Mouse (Mus musculus) liver, embryonic 14.5 days (tissue): ENCODE data around the gene Mon1a. TPM values are rescaled to one million over a fixed set of nuclear protein-coding genes. Genes with fewer than 3 reads are reported as not detected.
A peak's percentile ranks its signal among the peaks of the same experiment; 100 is the strongest.

ENCODE experiments used
- ATAC-seq: fragments of 200-750 bp; cut with Nextera tagmentation; 2 replicates; pipeline ENCODE4 v1.8.0; 2017; ENCODE audit warnings: moderate number of reproducible peaks, mild to moderate bottlenecking, moderate library complexity; ENCODE audit not compliant: insufficient read depth
- DNase-seq, 3 experiments: peaks; one replicate each; pipeline ENCODE4 v3.0.0-alpha.2; 2012 to 2013; ENCODE audit warnings: low read depth in 3 of 3, low spot score in 3 of 3
- H3K27ac ChIP-seq: fragments of 300-500 bp; sonication (generic); 2 replicates; pipeline ENCODE4 v1.5.1; 2014; ENCODE audit warnings: moderate library complexity, mild to moderate bottlenecking, control low read depth, inconsistent platforms
- H3K27me3 ChIP-seq: fragments of 300-500 bp; sonication (generic); 2 replicates; pipeline ENCODE4 v1.6.1; 2014; ENCODE audit warnings: mild to moderate bottlenecking, low read length, moderate library complexity; ENCODE audit not compliant: control insufficient read depth, insufficient read depth
- H3K36me3 ChIP-seq: fragments of 300-500 bp; sonication (generic); replicated peaks from 2 replicates; pipeline ENCODE4 v1.6.1; 2014; ENCODE audit warnings: low read depth; ENCODE audit not compliant: control insufficient read depth, insufficient read depth
- H3K4me1 ChIP-seq, 2 experiments: fragments of 200-500 bp in 1 of 2; fragments of 300-500 bp in 1 of 2; sonication (generic) in 1 of 2; replicated peaks; 2 replicates each; pipeline ENCODE4 v1.6.1; 2012 to 2014; ENCODE audit warnings: antibody characterized with exemption in 1 of 2, inconsistent platforms in 1 of 2, low read length in 1 of 2; ENCODE audit not compliant: control insufficient read depth in 2 of 2, insufficient read depth in 2 of 2
- H3K4me2 ChIP-seq: fragments of 300-500 bp; sonication (generic); 2 replicates; pipeline ENCODE4 v1.6.1; 2014; ENCODE audit warnings: low read depth, mild to moderate bottlenecking, control low read depth, moderate library complexity
- H3K4me3 ChIP-seq, 2 experiments: fragments of 200-500 bp in 1 of 2; fragments of 300-500 bp in 1 of 2; sonication (generic) in 1 of 2; 2 replicates each; pipeline ENCODE4 v1.5.1; 2012 to 2014; ENCODE audit warnings: low read depth in 2 of 2, low read length in 2 of 2, mild to moderate bottlenecking in 2 of 2, control low read depth in 1 of 2, inconsistent platforms in 1 of 2, moderate library complexity in 1 of 2; ENCODE audit not compliant: insufficient read depth in 1 of 2
- H3K9ac ChIP-seq: fragments of 300-500 bp; sonication (generic); replicated peaks from 2 replicates; pipeline ENCODE4 v1.6.1; 2014; ENCODE audit warnings: mild to moderate bottlenecking, control low read depth, moderate library complexity
- H3K9me3 ChIP-seq: fragments of 300-500 bp; sonication (generic); 2 replicates; pipeline ENCODE4 v1.6.1; 2016; ENCODE audit warnings: low read length, mixed read lengths; ENCODE audit not compliant: control insufficient read depth
- CTCF ChIP-seq: IDR thresholded peaks from 2 replicates; pipeline ENCODE4 v1.5.1; 2016; ENCODE audit warnings: antibody characterized with exemption, low read depth, control low read depth
- EP300 ChIP-seq: IDR thresholded peaks from 2 replicates; pipeline ENCODE4 v1.6.1; 2016; ENCODE audit warnings: antibody characterized with exemption, low read depth
- WGBS: fragments of 180-500 bp; shearing (Covaris S2); extraction: QIAGEN DNeasy Blood & Tissue Kit; methylation state at CpG from one replicate; pipeline ENCODE4 v1.1.7; 2014; ENCODE audit not compliant: insufficient replicate concordance; 5-methylcytosine and 5-hydroxymethylcytosine counted together
- polyA plus RNA-seq, 2 experiments: library from polyadenylated mRNA; depleted of rRNA in 1 of 2; stranded (reverse) in 1 of 2; unstranded in 1 of 2; fragments of >200 nt; fragmentation: Nextera tagmentation in 1 of 2; extraction: Ambion mirVana in 1 of 2; gene quantifications; 2 replicates each; pipeline versions ENCODE4 v1.2.1 to v1.2.3; 2012 to 2014

Gene Mon1a
- polyA plus RNA-seq, 2 experiments, result 3.8 to 4.0 TPM

- peak in 1 of 3 experiments; percentile 39 for DNase-seq
- Histone ChIP-seq H3K4me3 (peak overlapping the region in 1 of 2 experiments; percentile 23; a peak in 1 of 4 replicates), H3K9ac (peak overlapping the region; percentile 3; the same call in 1 of the 2 replicates), H3K27ac (no peak overlapping the region), H3K4me2 (peak overlapping the region; percentile 52), H3K36me3 (no peaks in the 10 kb centered on the region), H3K4me1 (peaks cover 0 to under 1% of the 10 kb centered on the region in 2 experiments; a peak in 1 of 4 replicates), H3K9me3 (no peaks in the 10 kb centered on the region), H3K27me3 (peaks cover 3% of the 10 kb centered on the region)
- peak; percentile 46; the same call in 1 of the 2 replicates for ATAC-seq
- WGBS, result 20% methylated on average over 44 of the region's 44 CpGs
- peak; percentile 83 for TF ChIP-seq CTCF
- no peak for TF ChIP-seq EP300
Measured at GRCm38 (mm10) chr9:107900840-107901626, 13.1 kb downstream of the Mon1a start.

DNA sequence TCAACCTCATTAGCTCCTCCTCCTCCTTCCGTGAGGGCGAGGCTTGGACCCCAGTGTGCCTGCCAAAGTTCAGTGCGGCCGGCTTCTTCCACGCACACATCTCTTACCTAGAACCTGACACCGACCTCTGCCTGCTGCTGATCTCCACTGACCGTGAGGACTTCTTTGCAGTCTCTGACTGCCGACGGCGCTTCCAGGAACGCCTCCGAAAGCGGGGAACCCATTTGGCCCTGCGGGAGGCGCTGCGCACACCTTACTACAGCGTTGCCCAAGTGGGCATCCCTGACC, 13.6 kb downstream of the Mon1a start:
- ATAC-seq (no peak), DNase-seq (no peak)
- H3K9ac ChIP-seq, result no peak overlapping the region
- peaks cover 3 to 6% of the 10 kb centered on the region in 2 experiments for H3K4me1 ChIP-seq
- peaks cover 3% of the 10 kb centered on the region for H3K27me3 ChIP-seq
- H3K9me3 ChIP-seq, result no peaks in the 10 kb centered on the region
- H3K27ac ChIP-seq, result no peak overlapping the region
- 39% methylated on average over 17 of the region's 17 CpGs for WGBS
- no peak overlapping the region for H3K4me2 ChIP-seq
- TF ChIP-seq EP300, result no peak
- no peak for TF ChIP-seq CTCF
- no peak overlapping the region for H3K4me3 ChIP-seq
- no peaks in the 10 kb centered on the region for H3K36me3 ChIP-seq

DNA sequence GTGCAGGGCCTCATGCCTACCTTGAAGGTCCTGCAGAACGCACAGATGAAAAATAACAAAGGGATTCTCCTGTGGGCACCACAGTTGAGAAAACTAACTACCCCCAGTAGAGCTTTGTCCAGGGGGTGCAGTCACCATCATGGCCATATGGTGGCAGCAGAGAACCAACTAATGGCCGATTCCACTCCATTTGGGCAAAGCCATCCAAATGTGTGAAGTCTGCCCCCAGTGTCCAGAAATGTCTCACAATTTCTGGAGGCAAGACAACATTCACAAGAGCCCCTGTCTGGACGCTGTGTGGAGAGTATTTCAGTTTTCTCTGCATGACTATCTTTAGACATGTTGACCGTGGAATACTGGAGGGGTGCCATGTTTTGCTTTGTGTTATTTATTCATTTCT, 16.8 kb downstream of the Mon1a start:
- Histone ChIP-seq H3K9ac (no peak overlapping the region), H3K4me3 (no peak overlapping the region), H3K4me1 (peaks cover 7 to 12% of the 10 kb centered on the region in 2 experiments), H3K27ac (no peak overlapping the region), H3K9me3 (no peaks in the 10 kb centered on the region), H3K36me3 (no peaks in the 10 kb centered on the region), H3K4me2 (no peak overlapping the region), H3K27me3 (peaks cover 3% of the 10 kb centered on the region)
- DNase-seq (peak; percentile 71 to 78 (median 78)), ATAC-seq (peak; percentile 41; the same call in 1 of the 2 replicates)
- TF ChIP-seq EP300 (no peak), CTCF (peak; percentile 97)
- WGBS, result under 1% methylated on average over 4 of the region's 4 CpGs

GRCm38 (mm10) chr9:107906252-107906966, 18.5 kb downstream of the Mon1a start, which contains the start of gene Mst1r:
TSS of gene Mst1r (plus strand) at chr9:107906873.
- H3K27ac ChIP-seq, result no peak within 1 kb of the TSS
- ATAC-seq, result peak; percentile 68

More at GRCm38 (mm10) chr9:107906252-107906966, 18.5 kb downstream of the Mon1a start, which contains the start of gene Mst1r:
- TF ChIP-seq EP300 (no peak), CTCF (no peak)
- Histone ChIP-seq H3K27me3 (no peaks in the 10 kb centered on the region), H3K4me2 (peak within 1 kb of the TSS; percentile 58), H3K36me3 (no peaks in the 10 kb centered on the region), H3K9ac (no peak within 1 kb of the TSS), H3K4me1 (peaks cover 7 to 12% of the 10 kb centered on the region in 2 experiments), H3K4me3 (peak within 1 kb of the TSS; percentile 30 to 35), H3K9me3 (no peaks in the 10 kb centered on the region)
- 27% methylated on average over 19 of the region's 19 CpGs for WGBS
- DNase-seq, result peak; percentile 38 to 50 (median 47)
